Mouse (Mus musculus) right cerebral cortex, adult 18-20 months (tissue): ENCODE data around the gene Nckap5.
"Not testable (repeated sequence)": the region's sequence is repeated elsewhere in the genome, so short reads cannot be mapped to it uniquely, and the experiment has no call there.

Source experiments
- DNase-seq: peaks from one replicate; pipeline ENCODE4 v3.0.0; 2022; ENCODE audit warnings: mixed read lengths

Nckap5 gene

GRCm38 (mm10) chr1:126830031-126830927 is at the start of gene Nckap5:
Nckap5 (minus strand) TSS chr1:126830799.
- peak; percentile 68 for DNase-seq

GRCm38 (mm10) chr1:126877495-126877894 is 46.9 kb upstream of the Nckap5 start:
- no peak for DNase-seq

GRCm38 (mm10) chr1:126868372-126868771 is 37.8 kb upstream of the Nckap5 start:
- DNase-seq, result no peak

- no peak for DNase-seq
Measured at GRCm38 (mm10) chr1:126867912-126868311, 37.3 kb upstream of the Nckap5 start.

- peak; percentile 41 for DNase-seq
Measured at GRCm38 (mm10) chr1:126865591-126866086, 35.0 kb upstream of the Nckap5 start.

DNA sequence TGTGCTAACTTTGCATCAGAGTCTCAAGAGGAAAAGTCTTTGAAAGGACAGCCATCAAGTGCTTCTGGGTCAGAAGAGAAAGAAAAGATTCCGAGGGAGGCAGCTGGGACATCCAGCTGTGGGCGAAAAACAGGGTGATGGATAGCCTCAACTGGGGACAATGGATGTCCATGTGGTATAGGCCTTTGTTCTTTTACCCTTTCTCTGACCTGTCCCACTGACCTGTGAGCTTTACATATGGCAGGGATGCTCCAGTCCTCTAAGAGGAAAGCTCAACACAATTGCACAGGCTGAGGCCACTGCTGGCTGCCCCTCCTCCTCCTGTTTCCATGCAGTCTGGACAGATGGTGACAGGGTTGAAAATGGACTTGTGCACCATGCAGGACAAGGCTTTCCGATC is 31.2 kb upstream of the Nckap5 start:
- DNase-seq, result no peak

- DNase-seq, result no peak
Measured at GRCm38 (mm10) chr1:126860537-126860936, 29.9 kb upstream of the Nckap5 start.

DNA sequence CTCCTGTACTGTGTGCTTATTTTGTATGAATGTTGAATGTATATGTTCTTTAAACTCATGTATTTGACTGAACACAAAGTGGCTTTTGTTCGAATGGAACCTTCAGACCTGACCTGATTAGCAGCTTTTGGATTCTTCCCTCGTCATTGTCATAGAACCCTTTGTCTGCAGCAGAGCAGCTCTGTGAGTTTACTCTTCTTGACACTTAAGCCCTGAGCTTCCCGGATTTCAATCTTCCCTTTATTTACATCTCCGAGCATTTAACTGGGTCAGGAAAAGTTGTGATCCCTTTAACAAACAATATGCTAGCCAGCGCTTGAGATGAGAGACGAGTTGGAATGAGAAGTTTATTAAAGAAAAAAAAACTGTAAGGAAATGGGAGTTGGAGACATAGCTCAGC is 18.9 kb upstream of the Nckap5 start:
- no peak for DNase-seq

DNA sequence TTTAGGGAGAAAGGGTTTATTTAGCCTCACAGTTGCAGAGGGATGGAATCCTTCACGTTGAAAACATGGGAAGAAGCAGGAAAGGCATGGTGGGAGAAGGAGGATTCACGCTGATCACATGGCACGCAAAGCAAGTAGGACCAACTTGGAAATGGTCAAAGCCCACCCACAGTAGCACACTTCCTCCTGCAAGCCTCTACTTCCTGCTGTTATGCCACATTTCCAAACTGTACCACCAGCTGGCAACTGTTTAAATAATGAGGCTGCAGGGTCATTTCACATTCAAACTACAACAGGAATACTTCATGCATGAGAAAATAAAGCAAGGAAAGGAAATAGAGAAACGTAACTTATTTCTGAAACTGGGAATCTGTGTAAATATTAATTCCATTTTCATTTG is 15.7 kb upstream of the Nckap5 start:
- no peak for DNase-seq

DNA sequence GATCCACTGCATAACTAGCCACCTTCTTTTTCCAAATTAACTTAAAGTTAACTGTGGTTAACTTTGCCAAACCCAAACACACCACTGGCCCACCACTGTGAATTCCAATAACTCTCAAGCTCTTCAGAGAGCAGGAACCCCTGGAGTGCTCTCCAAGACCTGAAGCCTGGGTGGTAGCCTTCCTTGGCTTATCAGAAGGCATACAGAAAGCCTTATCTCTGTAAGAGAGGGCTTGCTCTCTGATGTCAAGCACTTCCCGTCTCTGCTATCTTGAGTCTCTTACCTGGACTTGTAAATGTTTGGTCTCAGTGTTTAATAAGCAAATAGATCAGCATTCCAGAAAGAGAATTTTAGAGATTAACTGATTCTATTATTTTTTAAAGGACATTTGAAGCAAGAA is 2.3 kb upstream of the Nckap5 start:
- DNase-seq, result no peak

DNA sequence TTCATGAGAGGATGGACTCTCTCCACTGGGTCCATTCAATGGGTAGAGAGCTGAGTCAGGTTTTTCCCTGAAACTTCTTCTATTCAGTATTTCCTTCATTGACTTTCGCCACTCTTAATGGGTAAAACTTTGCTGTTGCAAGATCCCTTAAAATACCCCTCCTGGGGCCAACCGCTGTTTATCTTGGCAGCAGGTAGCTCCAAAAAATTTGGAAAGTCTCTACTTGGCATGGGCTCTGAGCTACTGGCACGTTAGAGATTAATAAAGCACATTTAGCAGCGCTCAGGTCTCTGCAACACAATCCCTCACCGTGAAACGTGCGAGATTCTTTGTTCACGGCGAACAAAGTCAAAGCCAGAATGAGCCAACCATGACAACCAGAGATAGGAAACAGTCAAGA is 1.6 kb downstream of the Nckap5 start:
- DNase-seq, result no peak

DNA sequence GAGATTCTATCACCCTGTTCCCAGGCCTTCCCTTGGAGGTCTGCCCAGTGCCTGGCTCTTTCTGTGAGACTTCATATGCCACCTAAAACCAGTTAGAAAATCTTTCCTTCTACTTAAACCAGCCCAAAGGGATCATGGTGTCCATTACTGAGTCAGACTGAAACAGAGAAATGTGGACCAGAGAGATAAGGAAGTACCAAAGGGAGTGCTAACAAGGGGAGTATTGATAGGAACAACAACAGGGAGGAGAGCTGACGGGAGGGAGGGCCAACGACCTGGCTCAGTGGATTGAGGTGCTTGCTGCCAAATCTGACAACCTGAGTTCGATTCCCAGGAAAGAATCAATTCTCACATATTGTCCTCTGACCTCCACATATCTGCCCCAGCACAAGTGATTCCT is 5.8 kb downstream of the Nckap5 start:
- DNase-seq, result no peak

DNA sequence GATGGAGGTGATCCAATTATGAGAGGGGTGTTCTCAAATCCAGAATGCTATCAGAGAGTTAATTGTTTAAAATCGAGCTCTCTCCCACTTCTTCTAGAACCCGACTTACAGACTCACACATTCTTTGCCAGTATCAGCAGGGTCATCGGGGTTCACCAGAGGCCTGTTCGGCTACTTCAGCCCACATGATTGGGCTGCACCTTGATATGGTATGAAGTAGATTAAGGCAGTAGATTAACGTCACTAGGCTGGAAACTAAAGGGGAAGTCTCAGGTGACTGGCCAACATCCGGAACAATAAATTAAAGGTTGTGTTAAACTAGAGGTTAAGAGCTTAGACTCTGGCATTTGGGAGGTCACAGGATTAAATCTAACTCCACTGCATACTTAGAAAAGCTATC is 8.4 kb downstream of the Nckap5 start:
- no peak for DNase-seq

DNA sequence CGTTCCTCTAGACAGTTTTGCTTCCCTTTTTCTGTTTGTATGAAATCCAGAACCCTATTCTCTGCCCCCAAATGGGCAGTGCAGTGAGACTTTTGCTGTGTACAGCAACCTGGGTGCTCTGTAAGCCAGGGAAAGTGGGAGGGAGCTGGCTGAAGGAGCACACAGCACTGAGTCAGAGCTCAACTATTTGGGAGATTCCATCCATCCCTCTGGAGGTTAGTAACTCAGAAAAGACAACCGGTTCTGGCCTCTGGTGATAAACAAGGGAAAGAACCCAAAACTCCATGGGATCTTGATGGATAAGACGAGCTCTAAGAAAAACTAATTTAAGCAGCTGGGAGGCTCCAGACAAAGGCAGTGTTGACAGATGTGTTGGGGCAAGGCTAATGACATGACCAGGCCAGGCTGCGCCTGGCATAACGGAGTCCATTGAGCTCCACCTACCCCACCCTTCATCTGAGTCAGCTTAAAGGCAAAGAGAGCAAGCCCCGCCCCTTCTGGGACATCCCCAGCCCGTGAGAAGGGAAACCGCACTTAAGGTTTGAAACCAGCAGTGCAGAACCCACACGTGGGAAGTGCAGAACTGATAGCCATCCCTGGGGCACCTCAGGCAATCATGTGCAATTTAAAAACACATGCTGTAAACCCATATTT is 13.1 kb downstream of the Nckap5 start:
- DNase-seq, result no peak

DNA sequence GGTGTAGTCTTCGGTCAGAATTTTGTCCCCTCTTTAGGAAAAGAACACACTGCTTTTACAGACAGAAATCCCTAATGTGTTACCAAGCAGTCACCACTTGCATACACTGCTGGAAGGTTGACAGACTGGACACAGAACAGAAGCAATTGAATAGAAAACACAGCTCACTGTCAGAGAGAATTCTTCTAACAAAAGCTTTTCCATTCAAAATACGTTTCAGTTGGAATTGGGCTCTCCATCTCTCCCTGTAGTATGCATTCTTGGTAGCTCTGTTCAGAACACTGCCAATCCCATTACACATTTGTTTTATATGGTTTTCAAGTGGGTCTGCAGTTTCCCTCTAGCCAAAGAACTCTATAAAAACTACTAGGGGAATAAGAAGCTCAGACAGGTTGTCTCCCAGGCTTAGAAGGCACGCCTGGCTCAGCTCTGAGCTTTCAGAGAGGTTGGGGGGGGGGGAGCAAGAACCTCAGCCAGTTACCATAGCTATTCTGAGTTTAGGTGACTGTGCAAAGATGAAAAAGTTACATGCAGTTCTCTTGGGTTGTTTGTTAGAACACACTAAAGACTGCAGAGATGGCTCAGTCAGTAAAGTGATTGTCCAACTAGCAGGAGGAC is 23.5 kb downstream of the Nckap5 start:
- DNase-seq, result no peak

GRCm38 (mm10) chr1:126806548-126806947 is 24.1 kb downstream of the Nckap5 start:
- DNase-seq, result peak; percentile 46

- no peak for DNase-seq
Measured at GRCm38 (mm10) chr1:126802405-126802804, 28.2 kb downstream of the Nckap5 start.

DNA sequence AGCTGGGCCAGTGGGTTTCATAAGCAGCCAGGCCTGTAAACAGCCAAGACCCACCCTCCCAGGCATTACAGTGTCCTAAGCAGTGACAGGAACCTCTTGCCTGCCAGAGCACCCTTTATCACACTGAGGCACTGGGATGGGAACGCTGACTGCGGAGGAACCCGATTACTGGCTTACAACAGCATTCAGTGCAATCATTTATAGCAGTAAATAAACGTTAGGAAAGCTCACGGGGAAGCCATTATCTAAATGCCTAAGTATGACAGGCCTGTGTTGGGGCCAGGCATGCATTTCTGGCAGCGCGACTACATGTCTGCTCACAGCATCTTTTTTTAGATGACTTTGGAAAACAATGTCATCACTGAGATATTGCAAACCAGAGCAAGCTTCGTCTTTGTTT is 28.9 kb downstream of the Nckap5 start:
- no peak for DNase-seq

DNA sequence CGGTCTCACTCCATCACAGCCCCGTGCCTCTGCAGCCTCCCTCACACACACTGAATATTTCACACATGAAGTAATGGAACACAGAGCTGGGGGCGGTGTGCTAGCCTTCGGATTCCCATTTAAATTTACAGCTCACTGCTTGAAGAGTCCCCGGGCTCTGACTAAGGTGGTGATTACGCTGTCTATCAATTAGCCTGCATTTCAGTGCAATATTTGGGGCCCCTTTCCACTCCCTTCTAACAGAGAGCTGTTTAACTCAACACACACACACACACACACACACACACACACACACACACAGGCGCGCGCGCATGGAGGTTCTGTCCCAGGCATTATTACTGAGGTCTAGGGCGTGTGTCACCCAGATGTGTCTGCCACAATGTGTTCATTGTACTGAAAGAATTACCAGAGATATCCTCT is 31.2 kb downstream of the Nckap5 start:
- DNase-seq, result peak; percentile 32

DNA sequence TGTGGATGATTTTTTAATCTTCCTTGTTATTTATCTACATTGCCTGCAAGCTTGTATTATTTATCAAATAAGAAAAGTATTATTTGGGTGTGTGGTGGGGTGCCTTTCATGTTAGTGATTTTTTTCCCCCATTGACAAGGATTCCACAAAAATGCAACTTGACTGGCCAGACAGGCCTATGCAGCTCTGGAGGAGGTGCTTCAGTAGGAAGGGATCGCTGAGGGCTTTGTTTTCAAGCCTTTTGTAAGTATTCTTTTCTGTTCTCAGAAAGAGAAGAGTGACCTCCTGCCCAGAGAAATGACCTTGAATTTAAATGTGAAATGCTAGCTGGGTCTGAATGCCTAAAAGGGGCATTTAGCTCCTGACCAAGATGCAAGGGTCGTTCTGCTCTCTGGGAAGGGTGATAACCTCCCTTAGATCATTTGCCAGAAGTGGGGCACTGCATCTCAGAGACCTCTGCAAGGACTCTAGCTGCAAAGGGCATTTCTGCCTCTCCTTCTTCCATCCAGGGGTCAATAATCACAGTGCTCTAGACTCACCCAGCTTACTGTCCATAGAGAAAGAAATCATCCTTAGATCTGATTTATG is 50.2 kb downstream of the Nckap5 start:
- DNase-seq, result not testable (repeated sequence)

DNA sequence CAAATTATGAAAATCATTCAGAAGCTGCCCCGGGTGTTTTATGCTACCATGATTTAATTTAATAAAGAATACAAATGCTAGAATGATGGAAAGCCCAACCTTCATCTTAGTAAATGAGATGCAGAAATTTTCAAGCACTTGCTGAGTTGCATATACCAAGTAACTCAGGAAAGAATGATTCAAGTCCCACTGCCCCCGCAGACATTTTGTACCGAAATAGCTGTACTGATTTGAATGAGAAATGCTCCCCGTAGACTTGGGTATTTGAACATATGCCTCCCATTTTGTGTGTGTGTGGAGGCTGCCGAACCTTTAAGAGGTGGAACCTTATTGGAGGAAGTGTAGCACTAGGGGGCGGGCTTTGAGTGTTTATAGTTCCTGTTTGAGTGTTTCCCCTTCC is 56.7 kb downstream of the Nckap5 start:
- DNase-seq, result not testable (repeated sequence)

GRCm38 (mm10) chr1:126766971-126767370 is 63.6 kb downstream of the Nckap5 start:
- no peak for DNase-seq

DNA sequence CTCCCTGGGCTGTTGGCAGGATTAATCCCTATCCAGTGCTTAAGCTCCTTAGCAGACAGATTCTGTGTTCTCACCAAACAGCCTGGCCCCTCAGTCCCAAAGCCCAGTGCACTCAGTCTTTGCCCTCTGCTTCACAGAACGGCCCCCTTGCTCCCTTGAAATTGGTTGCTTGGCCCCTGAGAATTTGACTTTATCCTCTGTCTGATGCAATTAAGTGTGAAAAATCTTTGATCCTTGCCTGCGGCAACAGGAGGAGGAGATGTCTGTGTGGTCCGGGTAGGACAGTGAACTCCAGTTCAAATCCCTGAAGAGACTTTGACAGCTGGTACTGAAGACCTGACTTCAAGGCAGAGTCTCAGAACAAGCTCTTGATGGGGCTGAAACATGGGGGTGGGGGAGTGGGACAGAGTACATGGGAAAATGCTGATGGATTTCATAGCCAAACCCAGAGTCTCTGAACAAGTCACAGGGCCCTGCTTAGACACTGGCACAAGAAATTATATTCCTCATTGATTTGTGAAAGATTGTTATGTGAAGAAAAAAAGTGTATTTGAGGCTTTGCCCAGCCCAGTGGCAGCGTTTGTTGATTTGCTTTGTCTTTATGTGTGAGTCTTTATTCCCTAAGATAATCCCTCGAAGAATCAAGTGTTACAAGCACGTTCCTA is 65.0 kb downstream of the Nckap5 start:
- DNase-seq, result no peak
